10 mouse cellular contexts compared by ENCODE assay signal in the genomic region with DNA sequence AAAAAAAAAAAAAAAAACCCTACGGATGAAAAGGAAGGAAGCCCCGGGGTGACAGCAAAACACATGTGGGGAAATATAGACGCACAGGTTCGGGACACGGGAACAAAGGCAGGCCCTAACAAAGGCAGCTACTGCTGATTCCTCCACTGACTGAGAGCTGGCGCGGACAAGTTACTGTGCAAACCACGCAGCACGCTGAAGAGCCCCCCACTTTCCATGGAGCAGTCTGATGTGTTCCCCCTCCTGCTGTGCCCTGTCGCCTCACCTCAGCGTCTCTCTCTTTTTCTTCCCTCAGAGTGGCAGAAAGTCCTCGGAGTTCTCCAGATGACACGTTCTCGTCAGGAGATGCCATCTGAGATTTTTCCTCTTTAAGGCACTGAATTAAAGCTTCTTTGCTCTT.
"Had no signal": no experiment of that assay in that cellular context is flagged by ENCODE, and none has a peak within 500 bp of the region (broad histone marks: within the 10 kb centered on the region; RNA-seq: fewer than 3 reads in every experiment).

No protein-coding gene starts in this region.

- H3K9me3 ChIP-seq: intestine, embryonic 15.5 days; limb, embryonic 12.5 days; liver, embryonic 13.5 days; neural tube, embryonic 15.5 days had no signal

- H3K36me3 ChIP-seq: intestine, embryonic 15.5 days had no signal

- H3K4me2 ChIP-seq: intestine, embryonic 15.5 days; limb, embryonic 12.5 days; liver, embryonic 13.5 days; neural tube, embryonic 15.5 days had no signal

- H3K9ac ChIP-seq: intestine, embryonic 15.5 days; limb, embryonic 12.5 days; liver, embryonic 13.5 days; neural tube, embryonic 15.5 days had no signal

- H3K4me3 ChIP-seq: intestine, embryonic 15.5 days; limb, embryonic 12.5 days; liver, embryonic 13.5 days; myocyte; neural tube, embryonic 15.5 days had no signal

- ATAC-seq: intestine, embryonic 15.5 days had no signal

- H3K27me3 ChIP-seq: intestine, embryonic 15.5 days; limb, embryonic 12.5 days; liver, embryonic 13.5 days; neural tube, embryonic 15.5 days had no signal

- DNase-seq: kidney, postnatal 25 days; liver; liver, embryonic 13.5 days; lung, adult 18-20 months; right cerebral cortex, postnatal 14 days; thymus, postnatal 36 days had no signal

- H3K4me1 ChIP-seq: intestine, embryonic 15.5 days; limb, embryonic 12.5 days; liver, embryonic 13.5 days; neural tube, embryonic 15.5 days had no signal

- H3K27ac ChIP-seq: intestine, embryonic 15.5 days; limb, embryonic 12.5 days; liver, embryonic 13.5 days; neural tube, embryonic 15.5 days had no signal
